Mouse (Mus musculus): ENCODE results near the gene Dhx8.

Gene Dhx8

GRCm38 (mm10) chr11:101729308-101729707 is 3.4 kb upstream of the Dhx8 start:
- intact Hi-C loops (cut with DNase I): no loop called here

- intact Hi-C loops (cut with DNase I): no loop called here
These were observed 877 bp downstream of the Dhx8 start for GRCm38 (mm10) chr11:101733596-101733995.

- intact Hi-C loops (cut with DNase I): no loop called here
These were observed 23.9 kb downstream of the Dhx8 start for GRCm38 (mm10) chr11:101756616-101757015.

GRCm38 (mm10) chr11:101757366-101757765 is 24.6 kb downstream of the Dhx8 start:
- intact Hi-C loops (cut with DNase I): no loop called here

GRCm38 (mm10) chr11:101758431-101758830 is 25.7 kb downstream of the Dhx8 start:
- intact Hi-C loops (cut with DNase I): no loop called here

- intact Hi-C loops (cut with DNase I): no loop called here
These were observed 26.8 kb downstream of the Dhx8 start for GRCm38 (mm10) chr11:101759530-101759929.

- intact Hi-C loops (cut with DNase I): loop anchor here (5.0 kb wide), 1 partner anchor 144 kb away; no protein-coding TSS in a partner anchor
These were observed 31.0 kb downstream of the Dhx8 start for GRCm38 (mm10) chr11:101763723-101764122.

GRCm38 (mm10) chr11:101764546-101764945 is 31.8 kb downstream of the Dhx8 start:
- intact Hi-C loops (cut with DNase I): loop anchor here (5.0 kb wide), 1 partner anchor 143 kb away; no protein-coding TSS in a partner anchor

- intact Hi-C loops (cut with DNase I): no loop called here
These were observed 34.6 kb downstream of the Dhx8 start for GRCm38 (mm10) chr11:101767326-101767725.

- intact Hi-C loops (cut with DNase I): no loop called here
These were observed 36.0 kb downstream of the Dhx8 start for GRCm38 (mm10) chr11:101768721-101769120.

GRCm38 (mm10) chr11:101770266-101770665 is 37.5 kb downstream of the Dhx8 start:
- intact Hi-C loops (cut with DNase I): no loop called here

GRCm38 (mm10) chr11:101772027-101772426 is 39.3 kb downstream of the Dhx8 start:
- intact Hi-C loops (cut with DNase I): no loop called here

GRCm38 (mm10) chr11:101772449-101772848 is 39.7 kb downstream of the Dhx8 start:
- intact Hi-C loops (cut with DNase I): no loop called here

- intact Hi-C loops (cut with DNase I): no loop called here
These were observed 44.1 kb downstream of the Dhx8 start for GRCm38 (mm10) chr11:101776846-101777245.

GRCm38 (mm10) chr11:101783135-101783534 is 50.4 kb downstream of the Dhx8 start:
- intact Hi-C loops (cut with DNase I): no loop called here

GRCm38 (mm10) chr11:101783584-101783983 is 50.9 kb downstream of the Dhx8 start:
- intact Hi-C loops (cut with DNase I): no loop called here

- intact Hi-C loops (cut with DNase I): no loop called here
These were observed 51.4 kb downstream of the Dhx8 start for GRCm38 (mm10) chr11:101784072-101784471.

- intact Hi-C loops (cut with DNase I): no loop called here
These were observed 51.9 kb downstream of the Dhx8 start for GRCm38 (mm10) chr11:101784488-101785142.

GRCm38 (mm10) chr11:101785143-101785851 is 52.6 kb downstream of the Dhx8 start, which contains the start of gene Etv4:
Gene Etv4, minus strand, starts transcription at chr11:101785371.
- intact Hi-C loops (cut with DNase I): no loop called here

- intact Hi-C loops (cut with DNase I): no loop called here
These were observed 53.1 kb downstream of the Dhx8 start for GRCm38 (mm10) chr11:101785852-101786205.

- intact Hi-C loops (cut with DNase I): no loop called here
These were observed 53.9 kb downstream of the Dhx8 start for GRCm38 (mm10) chr11:101786651-101787050.

GRCm38 (mm10) chr11:101787432-101787831 is 54.7 kb downstream of the Dhx8 start:
- intact Hi-C loops (cut with DNase I): no loop called here

Data from adrenal gland (tissue).